Mouse (Mus musculus) liver, adult 2 months (tissue): ENCODE results near the gene Hspa1l. TPM values are rescaled to one million over a fixed set of nuclear protein-coding genes. Genes with fewer than 3 reads are reported as not detected.

Source experiments
- DNase-seq: peaks from one replicate; pipeline ENCODE4 v3.0.0-alpha.2; 2011; ENCODE audit warnings: low read depth, low spot score; ENCODE audit errors: extremely low read depth
- H3K27ac ChIP-seq: fragments of 200-500 bp; replicated peaks from 2 replicates; pipeline ENCODE4 v1.5.1; 2012; ENCODE audit warnings: low read depth, mild to moderate bottlenecking, control low read depth, inconsistent platforms, low read length; ENCODE audit not compliant: insufficient read depth
- H3K27me3 ChIP-seq: fragments of 200-500 bp; 2 replicates; pipeline ENCODE4 v1.6.1; 2012; ENCODE audit warnings: mild to moderate bottlenecking, moderate library complexity, low read length, inconsistent platforms; ENCODE audit not compliant: control insufficient read depth, insufficient read depth
- H3K36me3 ChIP-seq: fragments of 200-500 bp; 2 replicates; pipeline ENCODE4 v1.6.1; 2012; ENCODE audit warnings: low read length, inconsistent platforms; ENCODE audit not compliant: control insufficient read depth, insufficient read depth
- H3K4me1 ChIP-seq: fragments of 200-500 bp; 2 replicates; pipeline ENCODE4 v1.6.1; 2011; ENCODE audit warnings: low read length; ENCODE audit not compliant: control insufficient read depth, insufficient read depth
- H3K4me3 ChIP-seq: fragments of 200-500 bp; 2 replicates; pipeline ENCODE4 v1.5.1; 2011; ENCODE audit warnings: low read depth, mild to moderate bottlenecking, control low read depth, low read length, moderate library complexity; ENCODE audit not compliant: insufficient read depth
- H3K79me2 ChIP-seq: fragments of 200-500 bp; 2 replicates; pipeline ENCODE4 v1.6.1; 2012; ENCODE audit warnings: inconsistent platforms, mild to moderate bottlenecking, low read length, moderate library complexity; ENCODE audit not compliant: control insufficient read depth, insufficient read depth
- H3K9ac ChIP-seq: fragments of 200-500 bp; 2 replicates; pipeline ENCODE4 v1.6.1; 2012; ENCODE audit warnings: low read depth, mild to moderate bottlenecking, control low read depth, inconsistent platforms, low read length
- CTCF ChIP-seq: fragments of 200-500 bp; IDR thresholded peaks from 2 replicates; pipeline ENCODE4 v1.5.1; 2011; ENCODE audit warnings: low read depth, low read length, control low read depth
- POLR2A ChIP-seq: fragments of 200-500 bp; IDR thresholded peaks from 2 replicates; pipeline ENCODE4 v1.6.1; 2011; ENCODE audit warnings: low read length, control low read depth; ENCODE audit not compliant: insufficient read depth; ENCODE audit errors: extremely low read depth
- WGBS: fragments of 180-500 bp; shearing (Covaris S2); methylation state at CpG from one replicate; pipeline ENCODE4 v1.1.7; 2018; 5-methylcytosine and 5-hydroxymethylcytosine counted together
- polyA plus RNA-seq: library from polyadenylated mRNA; depleted of rRNA; stranded (reverse); fragments of >200 nt; gene quantifications from 2 replicates; pipeline ENCODE4 v1.2.3, GENCODE M21; 2012
- total RNA-seq: library from RNA; depleted of rRNA; stranded (reverse); fragments of >200 nt; gene quantifications from 2 replicates; pipeline ENCODE4 v1.2.3, GENCODE M21; 2014

The Hspa1l gene
- total and polyA plus RNA-seq, 2 experiments: 0.18 TPM; not detected in 1

- TF ChIP-seq CTCF (peak; percentile 73), POLR2A (peak; percentile 93)
- Histone ChIP-seq H3K4me1 (peaks cover 16% of the 10 kb centered on the region), H3K27ac (peak within 1 kb of the TSS; percentile 53), H3K9ac (peak within 1 kb of the TSS; percentile 83), H3K27me3 (no peaks in the 10 kb centered on the region), H3K4me3 (peak within 1 kb of the TSS; percentile 78), H3K79me2 (peaks cover 7% of the 10 kb centered on the region; the same call in 1 of the 2 replicates), H3K36me3 (no peaks in the 10 kb centered on the region; the same call in 1 of the 2 replicates)
- DNase-seq: peak; percentile 90
- under 1% methylated on average over 38 of the region's 38 CpGs for WGBS
Measured at GRCm38 (mm10) chr17:34931061-34931734, 41.3 kb upstream of the Hspa1l start, which contains the start of gene Neu1. Gene Neu1 (plus strand): TSS chr17:34931253.

DNA sequence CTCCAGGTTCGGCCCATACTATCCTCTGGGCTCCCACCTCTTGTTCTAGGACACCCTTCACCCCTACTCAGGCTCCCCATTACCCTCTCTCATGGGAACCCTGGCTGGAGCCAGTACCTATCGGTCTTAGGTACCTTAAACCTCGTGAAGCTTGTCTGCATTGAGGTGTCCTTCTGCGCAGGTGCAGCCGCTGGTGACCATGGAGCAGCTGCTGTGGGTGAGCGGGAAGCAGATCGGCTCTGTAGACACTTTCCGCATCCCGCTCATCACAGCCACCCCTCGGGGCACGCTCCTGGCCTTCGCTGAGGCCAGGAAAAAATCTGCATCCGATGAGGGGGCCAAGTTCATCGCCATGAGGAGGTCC, 40.8 kb upstream of the Hspa1l start:
- H3K27me3 ChIP-seq: no peaks in the 10 kb centered on the region
- peaks cover 7% of the 10 kb centered on the region; the same call in 1 of the 2 replicates for H3K79me2 ChIP-seq
- H3K9ac ChIP-seq: peak overlapping the region; percentile 83
- H3K36me3 ChIP-seq: no peaks in the 10 kb centered on the region; the same call in 1 of the 2 replicates
- no peak for TF ChIP-seq POLR2A
- no peak for TF ChIP-seq CTCF
- peak overlapping the region; percentile 53; the same call in 1 of the 2 replicates for H3K27ac ChIP-seq
- H3K4me1 ChIP-seq: peaks cover 16% of the 10 kb centered on the region
- H3K4me3 ChIP-seq: peak overlapping the region; percentile 78
- 3% methylated on average over 14 of the region's 14 CpGs for WGBS
- DNase-seq: no peak

- Histone ChIP-seq H3K27ac (no peak overlapping the region), H3K27me3 (no peaks in the 10 kb centered on the region), H3K9ac (peak overlapping the region; percentile 83; the same call in 1 of the 2 replicates), H3K4me1 (peaks cover 16% of the 10 kb centered on the region), H3K36me3 (no peaks in the 10 kb centered on the region; the same call in 1 of the 2 replicates), H3K79me2 (peaks cover 7% of the 10 kb centered on the region; the same call in 1 of the 2 replicates), H3K4me3 (peak overlapping the region; percentile 78; the same call in 1 of the 2 replicates)
- DNase-seq: no peak
- TF ChIP-seq POLR2A: no peak
- TF ChIP-seq CTCF: no peak
- 64% methylated on average over 8 of the region's 8 CpGs for WGBS
Measured at GRCm38 (mm10) chr17:34932287-34932686, 40.2 kb upstream of the Hspa1l start.

DNA sequence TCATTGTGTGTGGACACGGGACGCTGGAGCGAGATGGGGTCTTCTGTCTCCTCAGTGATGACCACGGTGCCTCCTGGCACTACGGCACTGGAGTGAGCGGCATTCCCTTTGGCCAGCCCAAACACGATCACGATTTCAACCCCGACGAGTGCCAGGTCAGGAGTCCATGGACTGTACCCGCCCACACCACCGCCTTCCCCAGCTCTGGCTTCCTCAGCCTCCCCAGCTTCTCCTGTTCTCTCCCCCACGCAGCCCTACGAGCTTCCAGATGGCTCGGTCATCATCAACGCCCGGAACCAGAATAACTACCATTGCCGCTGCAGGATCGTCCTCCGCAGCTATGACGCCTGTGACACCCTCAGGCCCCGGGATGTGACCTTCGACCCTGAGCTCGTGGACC, 38.5 kb upstream of the Hspa1l start:
- TF ChIP-seq POLR2A (no peak), CTCF (no peak)
- peaks cover 7% of the 10 kb centered on the region; the same call in 1 of the 2 replicates for H3K79me2 ChIP-seq
- peak overlapping the region; percentile 37 for H3K4me3 ChIP-seq
- H3K27me3 ChIP-seq: no peaks in the 10 kb centered on the region
- peak; percentile 74 for DNase-seq
- no peak overlapping the region for H3K27ac ChIP-seq
- H3K9ac ChIP-seq: peak overlapping the region; percentile 17
- WGBS: 20% methylated on average over 24 of the region's 24 CpGs
- H3K36me3 ChIP-seq: no peaks in the 10 kb centered on the region; the same call in 1 of the 2 replicates
- peaks cover 16% of the 10 kb centered on the region for H3K4me1 ChIP-seq

DNA sequence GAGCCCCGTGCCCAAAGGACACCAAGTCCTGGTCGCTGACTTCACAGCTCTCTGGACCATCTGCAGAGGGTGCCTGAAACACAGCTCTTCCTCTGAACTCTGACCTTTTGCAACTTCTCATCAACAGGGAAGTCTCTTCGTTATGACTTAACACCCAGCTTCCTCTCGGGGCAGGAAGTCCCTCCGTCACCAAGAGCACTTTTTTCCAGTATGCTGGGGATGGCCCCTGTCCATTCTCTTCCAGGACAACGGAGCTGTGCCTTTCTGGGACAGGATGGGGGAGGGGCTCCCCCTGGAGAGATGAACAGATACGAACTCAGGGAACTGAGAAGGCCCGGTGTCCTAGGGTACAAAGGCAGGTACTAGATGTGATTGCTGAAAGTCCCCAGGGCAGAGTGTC, 37.7 kb upstream of the Hspa1l start:
- 38% methylated on average over 8 of the region's 8 CpGs for WGBS
- Histone ChIP-seq H3K79me2 (peaks cover 7% of the 10 kb centered on the region; the same call in 1 of the 2 replicates), H3K27me3 (no peaks in the 10 kb centered on the region), H3K4me1 (peaks cover 16% of the 10 kb centered on the region), H3K9ac (no peak overlapping the region), H3K27ac (no peak overlapping the region), H3K36me3 (no peaks in the 10 kb centered on the region; the same call in 1 of the 2 replicates), H3K4me3 (no peak overlapping the region)
- TF ChIP-seq CTCF (no peak), POLR2A (no peak)
- DNase-seq: no peak

DNA sequence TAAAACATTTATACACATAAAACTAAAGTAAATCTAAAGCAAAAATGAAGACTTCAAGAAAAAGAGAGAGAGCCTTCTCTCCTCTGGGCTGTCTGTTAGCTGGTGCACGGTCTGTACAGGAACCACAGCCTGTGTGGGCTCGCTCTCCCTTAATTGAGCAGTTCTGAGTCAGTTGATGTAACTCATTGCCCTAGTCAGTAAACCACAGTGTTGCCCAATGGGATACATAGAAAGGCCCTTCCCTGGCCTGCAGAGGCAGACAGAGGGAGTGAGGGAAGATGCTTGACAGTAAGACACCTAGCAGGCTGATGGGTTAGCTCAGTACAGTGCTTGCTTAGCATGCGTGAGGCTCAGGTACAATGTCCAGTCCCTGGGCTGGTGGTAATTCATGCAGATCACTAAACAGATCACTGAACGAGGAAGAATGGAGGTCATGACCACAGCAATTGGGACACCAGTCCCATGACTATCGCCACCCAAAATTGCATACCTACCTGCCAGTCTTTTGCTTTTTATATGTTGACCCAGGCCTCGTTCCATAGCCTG, 34.5 kb upstream of the Hspa1l start:
- no peak for TF ChIP-seq POLR2A
- no peak for TF ChIP-seq CTCF
- H3K4me1 ChIP-seq: peaks cover 10% of the 10 kb centered on the region
- no peaks in the 10 kb centered on the region; the same call in 1 of the 2 replicates for H3K36me3 ChIP-seq
- no peak overlapping the region for H3K9ac ChIP-seq
- peak; percentile 46 for DNase-seq
- no peak overlapping the region for H3K27ac ChIP-seq
- H3K4me3 ChIP-seq: no peak overlapping the region
- H3K79me2 ChIP-seq: no peaks in the 10 kb centered on the region
- WGBS: 54% methylated on average over 6 of the region's 6 CpGs
- H3K27me3 ChIP-seq: no peaks in the 10 kb centered on the region
